Mouse (Mus musculus): ENCODE measurements around the gene Usp25.

GRCm38 (mm10) chr16:77013427-77014320 lies at the start of gene Usp25:
- no peak for TF ChIP-seq CTCF (IDR thresholded peaks at IDR 0.05)
- TF ChIP-seq EP300 (IDR thresholded peaks at IDR 0.05), result no peak
